Mouse (Mus musculus) spleen, adult 2 months (tissue): Measurements from ENCODE around the gene Mfsd4a. TPM values are rescaled to one million over a fixed set of nuclear protein-coding genes. Genes with fewer than 3 reads are reported as not detected.

ENCODE experiments used
- DNase-seq, 2 experiments: peaks; one replicate each; pipeline versions ENCODE4 v3.0.0 to v3.0.0-alpha.2; 2012 to 2021; ENCODE audit warnings: low spot score in 2 of 2, low read depth in 1 of 2
- H3K27ac ChIP-seq: fragments of 200-500 bp; 2 replicates; pipeline ENCODE4 v1.5.1; 2012; ENCODE audit warnings: low read length, inconsistent platforms; ENCODE audit not compliant: insufficient read depth
- H3K27me3 ChIP-seq: fragments of 200-500 bp; 2 replicates; pipeline ENCODE4 v1.6.1; 2012; ENCODE audit warnings: mild to moderate bottlenecking, moderate library complexity, low read length, inconsistent platforms; ENCODE audit not compliant: control insufficient read depth, insufficient read depth
- H3K36me3 ChIP-seq: fragments of 200-500 bp; 2 replicates; pipeline ENCODE4 v1.6.1; 2012; ENCODE audit warnings: mild to moderate bottlenecking, low read length, inconsistent platforms; ENCODE audit not compliant: control insufficient read depth, insufficient read depth
- H3K4me1 ChIP-seq: fragments of 200-500 bp; 2 replicates; pipeline ENCODE4 v1.6.1; 2011; ENCODE audit warnings: inconsistent platforms; ENCODE audit not compliant: control insufficient read depth, insufficient read depth, insufficient read length
- H3K4me3 ChIP-seq: fragments of 200-500 bp; 2 replicates; pipeline ENCODE4 v1.5.1; 2011; ENCODE audit warnings: mild to moderate bottlenecking, inconsistent platforms; ENCODE audit not compliant: insufficient read depth, insufficient read length; ENCODE audit errors: extremely low read depth
- CTCF ChIP-seq: fragments of 200-500 bp; IDR thresholded peaks from 2 replicates; pipeline ENCODE4 v1.5.1; 2011; ENCODE audit warnings: mild to moderate bottlenecking, inconsistent platforms; ENCODE audit not compliant: insufficient read depth, insufficient read length, insufficient replicate concordance; ENCODE audit errors: extremely low read depth
- POLR2A ChIP-seq: fragments of 200-500 bp; IDR thresholded peaks from 2 replicates; pipeline ENCODE4 v1.6.1; 2011; ENCODE audit warnings: low read depth, low read length, inconsistent platforms
- WGBS: fragments of 180-500 bp; shearing (Covaris S2); methylation state at CpG from one replicate; pipeline ENCODE4 v1.1.7; 2018; 5-methylcytosine and 5-hydroxymethylcytosine counted together
- polyA plus RNA-seq: library from polyadenylated mRNA; depleted of rRNA; stranded (reverse); fragments of >200 nt; gene quantifications from 2 replicates; pipeline ENCODE4 v1.2.3, GENCODE M21; 2012

Mfsd4a gene
- polyA plus RNA-seq, 1 experiment: 1.0 TPM

- no peak overlapping the region for H3K27ac ChIP-seq
- no peaks in the 10 kb centered on the region for H3K27me3 ChIP-seq
- no peaks in the 10 kb centered on the region for H3K36me3 ChIP-seq
- no peak for DNase-seq
- H3K4me1 ChIP-seq: no peaks in the 10 kb centered on the region
- TF ChIP-seq POLR2A: no peak
- TF ChIP-seq CTCF: no peak
- 91% methylated on average over 4 of the region's 4 CpGs for WGBS
- H3K4me3 ChIP-seq: no peak overlapping the region
Measured at GRCm38 (mm10) chr1:132090266-132090665, 22.4 kb upstream of the Mfsd4a start.

GRCm38 (mm10) chr1:132089767-132090166 lies 21.9 kb upstream of the Mfsd4a start:
- Histone ChIP-seq H3K27me3 (no peaks in the 10 kb centered on the region), H3K4me1 (no peaks in the 10 kb centered on the region), H3K4me3 (no peak overlapping the region), H3K36me3 (no peaks in the 10 kb centered on the region), H3K27ac (no peak overlapping the region)
- DNase-seq: no peak
- 83% methylated on average over 6 of the region's 6 CpGs for WGBS
- TF ChIP-seq POLR2A: no peak
- no peak for TF ChIP-seq CTCF

DNA sequence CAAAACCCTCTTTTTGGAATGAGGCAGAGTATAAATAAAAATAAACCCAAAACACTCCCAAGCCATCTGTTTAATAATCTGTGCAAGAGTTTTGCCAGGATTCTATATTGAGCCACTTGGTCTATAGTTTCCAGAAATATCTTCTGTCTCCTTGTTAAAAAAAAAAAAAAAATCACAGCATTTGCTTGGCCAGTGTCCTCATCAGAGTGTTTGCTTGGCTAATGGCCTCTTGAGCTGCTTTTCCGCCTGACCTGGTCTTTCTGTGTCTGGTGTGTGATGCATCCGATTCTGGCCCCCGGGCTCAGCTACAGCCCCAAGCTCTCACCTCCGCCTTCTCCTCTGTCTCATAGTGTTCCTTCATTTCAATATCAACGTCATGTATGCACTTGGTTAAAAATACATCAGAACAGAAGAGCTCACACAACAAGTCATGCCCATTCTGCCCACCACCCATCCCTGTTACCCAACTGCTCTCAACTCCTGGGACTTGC lies 20.4 kb upstream of the Mfsd4a start:
- WGBS: 90% methylated on average over 5 of the region's 5 CpGs
- TF ChIP-seq POLR2A: no peak
- TF ChIP-seq CTCF: no peak
- no peaks in the 10 kb centered on the region for H3K36me3 ChIP-seq
- H3K27me3 ChIP-seq: no peaks in the 10 kb centered on the region
- H3K4me1 ChIP-seq: no peaks in the 10 kb centered on the region
- no peak overlapping the region for H3K27ac ChIP-seq
- no peak for DNase-seq
- H3K4me3 ChIP-seq: no peak overlapping the region

GRCm38 (mm10) chr1:132085181-132086049 lies 17.6 kb upstream of the Mfsd4a start:
- Histone ChIP-seq H3K4me1 (no peaks in the 10 kb centered on the region), H3K36me3 (no peaks in the 10 kb centered on the region), H3K27me3 (no peaks in the 10 kb centered on the region), H3K4me3 (no peak overlapping the region), H3K27ac (no peak overlapping the region)
- DNase-seq: no peak
- TF ChIP-seq CTCF: no peak
- no peak for TF ChIP-seq POLR2A
- 35% methylated on average over 7 of the region's 7 CpGs for WGBS

DNA sequence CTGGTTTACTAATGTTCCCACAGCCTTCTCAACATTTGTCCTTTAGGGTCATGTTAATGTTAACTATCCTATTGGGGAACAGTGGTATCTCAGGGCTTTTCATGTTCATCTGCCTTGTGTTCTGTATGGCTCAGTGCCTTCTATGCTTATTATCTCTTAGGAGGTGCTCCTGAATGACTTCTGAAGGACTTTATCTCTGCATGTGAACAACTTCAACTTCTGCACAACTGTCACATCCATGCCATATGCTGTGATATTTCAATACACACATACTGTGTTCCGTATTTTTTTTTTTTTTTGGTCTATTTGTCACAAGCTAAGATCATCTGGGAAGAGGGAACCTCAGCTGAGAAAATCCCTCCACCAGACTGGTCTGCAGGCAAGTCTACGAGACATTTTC lies 10.6 kb upstream of the Mfsd4a start:
- H3K27me3 ChIP-seq: no peaks in the 10 kb centered on the region
- 84% methylated on average over 2 of the region's 2 CpGs for WGBS
- H3K36me3 ChIP-seq: no peaks in the 10 kb centered on the region
- no peaks in the 10 kb centered on the region for H3K4me1 ChIP-seq
- no peak for DNase-seq
- TF ChIP-seq POLR2A: no peak
- TF ChIP-seq CTCF: no peak
- no peak overlapping the region for H3K4me3 ChIP-seq
- H3K27ac ChIP-seq: no peak overlapping the region

DNA sequence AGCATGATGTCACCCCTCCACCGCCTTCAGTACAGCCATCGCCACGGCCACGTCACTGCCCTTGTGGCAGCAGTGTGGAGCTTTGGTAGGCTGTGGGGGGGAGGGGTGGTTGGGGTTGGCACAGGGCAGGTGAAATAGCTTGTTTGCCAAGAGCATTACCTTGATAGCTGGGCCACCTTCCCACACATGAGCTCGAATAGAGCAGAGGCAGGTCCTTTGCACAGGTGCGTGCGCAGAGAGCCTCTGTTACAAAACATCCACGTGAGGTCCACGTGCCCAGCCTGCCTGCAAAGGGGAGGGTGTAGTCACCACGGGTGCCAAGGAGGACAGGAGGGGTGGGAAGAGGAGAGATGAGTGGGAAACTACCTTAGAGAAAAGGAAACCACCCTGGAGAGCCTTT lies 7.7 kb upstream of the Mfsd4a start:
- Histone ChIP-seq H3K4me3 (no peak overlapping the region), H3K27ac (no peak overlapping the region), H3K27me3 (no peaks in the 10 kb centered on the region), H3K4me1 (no peaks in the 10 kb centered on the region), H3K36me3 (no peaks in the 10 kb centered on the region)
- WGBS: 91% methylated on average over 10 of the region's 10 CpGs
- TF ChIP-seq CTCF (no peak), POLR2A (no peak)
- DNase-seq: no peak

GRCm38 (mm10) chr1:132070659-132071058 lies 2.8 kb upstream of the Mfsd4a start:
- Histone ChIP-seq H3K36me3 (no peaks in the 10 kb centered on the region), H3K27ac (no peak overlapping the region), H3K4me3 (no peak overlapping the region), H3K27me3 (peaks cover 6% of the 10 kb centered on the region), H3K4me1 (peaks cover 9% of the 10 kb centered on the region; the same call in 1 of the 2 replicates)
- TF ChIP-seq POLR2A (no peak), CTCF (no peak)
- DNase-seq: no peak
- WGBS: 95% methylated on average over 3 of the region's 3 CpGs
